Mouse (Mus musculus) frontal cortex, postnatal 36 days (tissue): ENCODE data around the gene Prmt3.
A peak's percentile ranks its signal among the peaks of the same experiment; 100 is the strongest.

Experiments
- DNase-seq, 2 experiments: peaks; one replicate each; pipeline ENCODE4 v3.0.0; 2022; ENCODE audit warnings: low spot score in 2 of 2

Prmt3 gene

GRCm38 (mm10) chr7:49853342-49854181 lies 75.4 kb downstream of the Prmt3 start:
- DNase-seq, result no peak

- DNase-seq, result no peak
Observed at GRCm38 (mm10) chr7:49857347-49857746, 79.2 kb downstream of the Prmt3 start.

GRCm38 (mm10) chr7:49858257-49858656 lies 80.1 kb downstream of the Prmt3 start:
- no peak for DNase-seq

GRCm38 (mm10) chr7:49859820-49860219 lies 81.7 kb downstream of the Prmt3 start:
- no peak for DNase-seq

- DNase-seq, result no peak
Observed at GRCm38 (mm10) chr7:49861196-49861595, 83.0 kb downstream of the Prmt3 start.

- DNase-seq, result no peak
Observed at GRCm38 (mm10) chr7:49863753-49864152, 85.6 kb downstream of the Prmt3 start.

GRCm38 (mm10) chr7:49869656-49870055 lies 91.5 kb downstream of the Prmt3 start:
- DNase-seq, result no peak

- DNase-seq, result peak in 1 of 2 experiments; percentile 25
Observed at GRCm38 (mm10) chr7:49870276-49870675, 92.1 kb downstream of the Prmt3 start.

- DNase-seq, result no peak
Observed at GRCm38 (mm10) chr7:49877307-49877706, 99.2 kb downstream of the Prmt3 start.

GRCm38 (mm10) chr7:49879051-49879450 lies 100.9 kb downstream of the Prmt3 start:
- no peak for DNase-seq

- DNase-seq, result no peak
Observed at GRCm38 (mm10) chr7:49879998-49880707, 102.0 kb downstream of the Prmt3 start.

- no peak for DNase-seq
Observed at GRCm38 (mm10) chr7:49882288-49882687, 104.1 kb downstream of the Prmt3 start.

GRCm38 (mm10) chr7:49882694-49883389 lies 104.7 kb downstream of the Prmt3 start:
- peak; percentile 22 to 25 for DNase-seq

GRCm38 (mm10) chr7:49887776-49888390 lies 109.7 kb downstream of the Prmt3 start:
- DNase-seq, result no peak

GRCm38 (mm10) chr7:49894786-49895185 lies 116.6 kb downstream of the Prmt3 start:
- no peak for DNase-seq

GRCm38 (mm10) chr7:49895296-49895695 lies 117.2 kb downstream of the Prmt3 start:
- no peak for DNase-seq

GRCm38 (mm10) chr7:49902003-49902552 lies 123.9 kb downstream of the Prmt3 start:
- no peak for DNase-seq

GRCm38 (mm10) chr7:49907191-49908171 lies 129.3 kb downstream of the Prmt3 start:
- no peak for DNase-seq
